Mouse (Mus musculus) frontal cortex, adult 2 months (tissue): ENCODE results near the gene Mettl21c. TPM values are rescaled to one million over a fixed set of nuclear protein-coding genes. Genes with fewer than 3 reads are reported as not detected.

ENCODE experiments used
- polyA plus RNA-seq: library from polyadenylated mRNA; depleted of rRNA; stranded (reverse); fragments of >200 nt; gene quantifications from 2 replicates; pipeline ENCODE4 v1.2.3, GENCODE M21; 2012; rRNA removed

Mettl21c gene
- polyA plus RNA-seq, 1 experiment = 0.12 TPM

Other genes starting within 250 kb of the Mettl21c start
- 55.7 and 57.4 TPM in 2 replicates for gene Uxs1, start 192.2 kb downstream of the Mettl21c start, polyA plus RNA-seq
- 25.7 and 27.9 TPM in 2 replicates for gene Tpp2, start 86.4 kb downstream of the Mettl21c start, polyA plus RNA-seq
- 0.02 TPM in 1 of 2 replicates, not detected in the other for gene Gm8251, start 41.9 kb upstream of the Mettl21c start, polyA plus RNA-seq
- 6.7 and 8.2 TPM in 2 replicates for gene Tex30, start 82.4 kb upstream of the Mettl21c start, polyA plus RNA-seq
- gene Kdelc1, start 98.8 kb upstream of the Mettl21c start, polyA plus RNA-seq = 15.3 and 15.4 TPM in 2 replicates
- 12.2 and 15.1 TPM in 2 replicates for gene Bivm, start 98.9 kb upstream of the Mettl21c start, polyA plus RNA-seq
- 21.3 and 22.3 TPM in 2 replicates for gene Ercc5, start 127.7 kb upstream of the Mettl21c start, polyA plus RNA-seq
- gene Mettl21e, start 198.9 kb upstream of the Mettl21c start, polyA plus RNA-seq = 0.04 TPM in 2 replicates